Mouse (Mus musculus) lung, embryonic 16.5 days (tissue): ENCODE results near the gene Eftud2. TPM values are rescaled to one million over a fixed set of nuclear protein-coding genes. Genes with fewer than 3 reads are reported as not detected.

Source experiments
- ATAC-seq: fragments of 200-750 bp; cut with Nextera tagmentation; 2 replicates; pipeline ENCODE4 v1.8.0; 2017; ENCODE audit warnings: low read depth, mild to moderate bottlenecking, moderate library complexity
- H3K27ac ChIP-seq: fragments of 300-500 bp; sonication (generic); 2 replicates; pipeline ENCODE4 v1.5.1; 2014; ENCODE audit warnings: mild to moderate bottlenecking, control low read depth, low read length
- H3K27me3 ChIP-seq: fragments of 300-500 bp; sonication (generic); 2 replicates; pipeline ENCODE4 v1.6.1; 2014; ENCODE audit warnings: low read depth, low read length, mixed read lengths; ENCODE audit not compliant: control insufficient read depth, insufficient read depth
- H3K36me3 ChIP-seq: fragments of 300-500 bp; sonication (generic); 2 replicates; pipeline ENCODE4 v1.6.1; 2014; ENCODE audit warnings: low read length; ENCODE audit not compliant: control insufficient read depth, insufficient read depth
- H3K4me1 ChIP-seq: fragments of 300-500 bp; sonication (generic); replicated peaks from 2 replicates; pipeline ENCODE4 v1.6.1; 2014; ENCODE audit warnings: low read length, mixed read lengths; ENCODE audit not compliant: control insufficient read depth, insufficient read depth
- H3K4me2 ChIP-seq: fragments of 300-500 bp; sonication (generic); 2 replicates; pipeline ENCODE4 v1.6.1; 2014; ENCODE audit warnings: low read depth, low read length, control low read depth
- H3K4me3 ChIP-seq: fragments of 300-500 bp; sonication (generic); 2 replicates; pipeline ENCODE4 v1.5.1; 2014; ENCODE audit warnings: mild to moderate bottlenecking, low read length, control low read depth
- H3K9ac ChIP-seq: fragments of 300-500 bp; sonication (generic); 2 replicates; pipeline ENCODE4 v1.6.1; 2014; ENCODE audit warnings: low read length, control low read depth
- H3K9me3 ChIP-seq: fragments of 300-500 bp; sonication (generic); 2 replicates; pipeline ENCODE4 v1.6.1; 2016; ENCODE audit warnings: low read length; ENCODE audit not compliant: control insufficient read depth
- WGBS: fragments of 180-500 bp; shearing (Covaris S2); extraction: QIAGEN DNeasy Blood & Tissue Kit; methylation state at CpG from one replicate; pipeline ENCODE4 v1.1.7; 2014; 5-methylcytosine and 5-hydroxymethylcytosine counted together
- polyA plus RNA-seq: library from polyadenylated mRNA; unstranded; fragments of >200 nt; fragmentation: Nextera tagmentation; extraction: Ambion mirVana; gene quantifications from 2 replicates; pipeline ENCODE4 v1.2.1, GENCODE M21; 2015

The Eftud2 gene
- 174 and 183 TPM in 2 replicates for polyA plus RNA-seq

DNA sequence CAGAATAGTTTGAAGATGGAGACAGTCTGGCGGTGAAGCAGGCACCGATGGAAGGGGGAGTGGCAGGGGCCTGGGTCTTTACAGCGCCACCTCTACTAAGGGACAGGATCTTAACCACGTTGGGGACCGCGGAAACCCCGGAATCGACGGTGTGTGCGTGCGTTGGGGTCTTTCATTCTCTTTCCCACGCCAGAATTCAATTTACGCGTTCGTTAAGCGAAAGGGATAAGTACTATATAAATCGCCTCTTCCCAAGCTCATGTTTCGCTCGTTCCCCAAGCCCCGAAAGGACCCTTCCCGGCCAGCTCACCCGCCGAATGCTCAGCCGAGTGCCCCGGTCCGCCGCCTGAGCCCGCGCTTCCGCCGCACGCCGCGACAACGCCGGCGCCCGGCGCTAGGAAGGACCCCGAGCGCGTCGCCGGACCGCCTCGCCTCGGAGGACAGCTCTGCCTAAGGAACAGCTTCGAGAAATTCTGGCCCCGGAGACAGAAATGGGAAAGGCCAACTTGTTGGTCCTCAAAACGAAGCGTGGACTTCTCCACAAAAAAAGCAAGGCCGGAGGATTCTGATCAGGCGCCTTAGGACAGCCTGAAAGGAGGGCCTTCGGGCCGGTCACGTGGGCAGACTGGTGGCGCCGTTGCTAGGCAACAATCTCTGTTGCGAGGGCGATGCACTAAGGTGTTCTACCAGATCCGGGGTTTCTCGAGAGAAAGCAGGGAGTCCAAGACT is at the start of gene Eftud2, which contains the start of gene Ccdc103:
Gene Eftud2, minus strand, starts transcription at position 401 of the 729 bp plus-strand sequence.
Gene Ccdc103, plus strand, starts transcription at position 620 of the 729 bp plus-strand sequence.
- peak; percentile 93 for ATAC-seq

DNA sequence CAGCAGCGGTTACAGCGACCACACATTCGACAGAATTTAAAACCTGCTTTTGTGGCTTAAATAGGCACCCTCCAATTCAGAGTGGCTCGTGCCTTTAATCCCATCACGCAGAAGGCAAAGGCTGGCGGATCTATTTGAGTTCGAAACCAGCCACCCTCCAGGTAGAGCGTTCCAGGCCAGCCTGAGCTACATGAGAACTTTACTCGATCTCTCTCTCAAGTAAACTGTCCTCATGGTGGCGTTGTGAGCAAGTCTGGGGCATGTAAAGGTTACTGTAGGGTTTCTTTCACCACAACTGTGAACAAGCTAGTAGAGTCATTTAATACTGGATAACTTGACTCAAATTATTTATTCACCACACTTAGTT is 44.5 kb upstream of the Eftud2 start:
- Histone ChIP-seq H3K4me2 (peak overlapping the region; percentile 76), H3K36me3 (no peaks in the 10 kb centered on the region), H3K4me3 (peak overlapping the region; percentile 72), H3K9me3 (no peaks in the 10 kb centered on the region), H3K27ac (peak overlapping the region; percentile 98), H3K4me1 (peaks cover 20% of the 10 kb centered on the region), H3K27me3 (no peaks in the 10 kb centered on the region), H3K9ac (peak overlapping the region; percentile 73)
- peak; percentile 56 for ATAC-seq
- 2% methylated on average over 10 of the region's 10 CpGs for WGBS

More for the DNA sequence above, at the start of gene Eftud2, which contains the start of gene Ccdc103:
- Histone ChIP-seq H3K4me2 (peak within 1 kb of the TSS; percentile 69), H3K27me3 (no peaks in the 10 kb centered on the region; the same call in 1 of the 2 replicates), H3K36me3 (peaks cover 10% of the 10 kb centered on the region), H3K9ac (peak within 1 kb of the TSS; percentile 87), H3K27ac (peak within 1 kb of the TSS; percentile 76), H3K4me3 (peak within 1 kb of the TSS; percentile 90), H3K4me1 (peaks cover 16% of the 10 kb centered on the region), H3K9me3 (no peaks in the 10 kb centered on the region)
- WGBS = under 1% methylated on average over 60 of the region's 62 CpGs

DNA sequence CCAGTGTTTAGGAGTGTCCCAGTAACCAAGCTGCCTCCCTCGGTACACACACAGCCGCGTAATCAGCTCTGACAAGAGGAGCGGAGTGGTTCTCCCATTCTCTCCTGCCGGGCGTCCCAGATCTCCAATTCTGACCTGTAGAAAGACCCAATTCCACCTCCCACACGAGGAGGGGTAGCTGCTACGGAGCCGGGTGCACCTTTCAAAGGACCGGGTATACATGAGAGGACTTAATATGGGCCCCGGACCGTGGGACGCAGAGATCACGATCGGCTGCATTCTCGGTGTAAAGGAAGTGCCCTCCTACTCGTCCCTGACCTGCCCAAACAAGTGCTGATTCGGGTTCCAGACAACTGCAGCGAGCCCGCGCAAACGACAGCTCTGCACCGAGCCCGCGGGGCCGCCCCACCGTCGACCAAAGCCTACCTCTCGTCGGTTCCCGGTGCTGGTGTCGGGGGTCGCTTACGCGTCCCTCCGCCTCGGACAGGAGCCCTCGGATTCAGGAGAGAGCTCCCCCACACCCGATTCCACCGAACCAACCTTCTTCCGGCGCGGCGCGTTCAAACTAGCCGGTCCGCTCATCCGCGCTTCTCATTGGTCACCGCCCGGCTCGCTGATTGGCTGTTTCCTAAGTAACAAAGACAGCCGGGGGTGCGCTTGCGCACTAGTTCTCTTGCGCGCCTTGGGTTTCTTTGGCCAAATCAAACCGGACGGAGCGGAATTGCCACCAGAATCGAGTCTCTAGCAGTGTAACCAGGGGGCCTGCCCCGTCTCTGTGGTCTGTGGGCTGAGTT is 44.0 kb upstream of the Eftud2 start, which contains the start of gene Kif18b:
Gene Kif18b, minus strand, starts transcription at position 568 of the 794 bp plus-strand sequence.
- peak within 1 kb of the TSS; percentile 76 for H3K4me2 ChIP-seq
- WGBS = under 1% methylated on average over 62 of the region's 62 CpGs
- peak within 1 kb of the TSS; percentile 98 for H3K27ac ChIP-seq
- peak; percentile 98 for ATAC-seq
- no peaks in the 10 kb centered on the region for H3K27me3 ChIP-seq
- H3K9me3 ChIP-seq = no peaks in the 10 kb centered on the region
- peak within 1 kb of the TSS; percentile 81 for H3K9ac ChIP-seq
- peaks cover 20% of the 10 kb centered on the region for H3K4me1 ChIP-seq
- H3K4me3 ChIP-seq = peak within 1 kb of the TSS; percentile 72
- H3K36me3 ChIP-seq = no peaks in the 10 kb centered on the region

DNA sequence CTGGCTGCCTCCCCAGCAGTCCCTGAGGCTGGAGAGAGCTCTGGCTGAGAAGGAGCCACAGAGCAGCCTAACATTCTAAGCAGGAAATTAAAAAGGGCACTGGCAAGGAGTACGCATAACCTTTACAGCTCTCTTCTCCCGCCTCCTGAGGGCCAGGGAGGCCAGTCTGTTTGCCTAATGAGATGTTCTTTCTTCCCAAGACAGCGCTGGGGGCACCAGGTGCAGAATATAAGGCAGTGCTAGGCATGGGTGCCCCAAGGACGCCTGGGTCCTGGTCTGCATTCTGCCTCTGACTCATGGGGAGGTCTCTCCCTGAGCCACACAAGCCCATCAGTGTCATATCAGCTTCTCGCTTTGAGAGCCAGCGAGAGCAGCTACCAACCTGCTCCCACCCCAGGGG is 40.7 kb upstream of the Eftud2 start:
- H3K36me3 ChIP-seq = no peaks in the 10 kb centered on the region
- no peaks in the 10 kb centered on the region for H3K27me3 ChIP-seq
- no peak overlapping the region for H3K4me3 ChIP-seq
- no peak overlapping the region for H3K9ac ChIP-seq
- H3K4me2 ChIP-seq = no peak overlapping the region
- WGBS = 65% methylated on average over 6 of the region's 6 CpGs
- no peak overlapping the region for H3K27ac ChIP-seq
- no peaks in the 10 kb centered on the region for H3K9me3 ChIP-seq
- no peak for ATAC-seq
- H3K4me1 ChIP-seq = peaks cover 20% of the 10 kb centered on the region

DNA sequence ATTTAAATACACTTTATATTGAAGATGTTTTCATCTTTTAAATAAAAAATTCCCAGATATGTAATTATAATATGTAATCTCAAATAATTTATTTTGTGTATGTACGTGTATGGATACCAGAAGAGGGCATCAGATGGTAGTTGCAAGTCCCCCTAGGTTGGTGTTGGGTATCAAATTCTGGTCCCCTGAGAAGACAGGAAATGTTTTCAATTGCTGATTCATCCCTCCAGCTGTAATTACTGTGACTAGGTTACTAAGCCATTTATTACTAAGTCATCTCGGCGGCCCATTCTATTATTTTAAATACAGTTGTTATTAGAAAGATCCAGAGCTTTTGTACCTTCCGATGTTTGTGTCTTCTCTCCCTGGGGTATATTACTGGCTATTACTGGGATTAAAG is 37.3 kb upstream of the Eftud2 start:
- no peak overlapping the region for H3K4me2 ChIP-seq
- no peak overlapping the region for H3K9ac ChIP-seq
- WGBS = 87% methylated on average over 4 of the region's 4 CpGs
- no peaks in the 10 kb centered on the region for H3K27me3 ChIP-seq
- H3K4me1 ChIP-seq = peaks cover 7% of the 10 kb centered on the region; the same call in 1 of the 2 replicates
- H3K27ac ChIP-seq = no peak overlapping the region
- peaks cover 21% of the 10 kb centered on the region for H3K36me3 ChIP-seq
- no peak for ATAC-seq
- no peak overlapping the region for H3K4me3 ChIP-seq
- H3K9me3 ChIP-seq = no peaks in the 10 kb centered on the region

DNA sequence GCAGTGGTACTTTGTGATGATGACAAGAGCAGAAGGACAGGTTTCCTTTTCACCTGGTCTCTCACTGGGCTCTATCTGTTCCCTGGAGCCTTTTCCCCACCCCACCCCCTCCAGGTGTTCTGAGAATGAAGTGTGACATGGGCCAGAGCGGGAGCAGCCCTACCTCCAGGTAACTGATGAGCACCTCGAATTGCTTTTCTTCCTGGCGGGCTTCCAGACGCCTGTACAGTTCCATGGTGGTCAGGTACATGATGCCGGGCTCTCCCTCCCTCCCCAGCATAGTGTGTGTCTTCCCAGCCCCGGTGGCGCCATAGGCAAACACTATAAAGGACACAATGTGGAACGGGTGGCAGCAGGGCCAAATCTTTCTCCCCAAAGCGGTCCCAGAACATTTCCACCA is 34.6 kb upstream of the Eftud2 start:
- Histone ChIP-seq H3K9ac (no peak overlapping the region), H3K4me1 (no peaks in the 10 kb centered on the region), H3K27ac (no peak overlapping the region), H3K27me3 (no peaks in the 10 kb centered on the region), H3K4me2 (no peak overlapping the region), H3K36me3 (peaks cover 31% of the 10 kb centered on the region), H3K9me3 (no peaks in the 10 kb centered on the region), H3K4me3 (no peak overlapping the region)
- 84% methylated on average over 9 of the region's 9 CpGs for WGBS
- ATAC-seq = no peak

DNA sequence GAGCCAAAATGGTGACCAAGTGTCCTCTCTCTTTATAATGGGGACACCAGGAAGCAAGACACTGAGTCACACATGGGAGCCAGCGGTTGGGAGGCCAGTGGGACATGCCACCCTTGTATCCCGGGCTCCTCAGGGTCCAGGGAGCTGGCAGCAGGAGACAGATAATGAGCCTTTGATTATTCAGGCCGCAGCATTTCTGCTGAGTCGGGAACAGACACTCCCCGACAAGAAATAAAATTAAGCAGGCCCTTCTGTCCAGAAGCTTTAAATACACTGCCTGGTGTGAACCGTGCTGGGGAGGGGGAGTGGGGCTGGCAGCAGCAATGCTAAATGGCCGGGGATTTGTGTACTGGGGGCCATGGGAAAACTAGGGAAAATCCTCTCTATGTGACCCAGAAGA is 30.6 kb upstream of the Eftud2 start:
- Histone ChIP-seq H3K4me1 (no peaks in the 10 kb centered on the region), H3K27me3 (no peaks in the 10 kb centered on the region), H3K4me2 (no peak overlapping the region), H3K36me3 (peaks cover 54% of the 10 kb centered on the region), H3K27ac (no peak overlapping the region), H3K4me3 (no peak overlapping the region), H3K9ac (no peak overlapping the region), H3K9me3 (no peaks in the 10 kb centered on the region)
- ATAC-seq = no peak
- 81% methylated on average over 7 of the region's 7 CpGs for whole genome bisulfite sequencing

DNA sequence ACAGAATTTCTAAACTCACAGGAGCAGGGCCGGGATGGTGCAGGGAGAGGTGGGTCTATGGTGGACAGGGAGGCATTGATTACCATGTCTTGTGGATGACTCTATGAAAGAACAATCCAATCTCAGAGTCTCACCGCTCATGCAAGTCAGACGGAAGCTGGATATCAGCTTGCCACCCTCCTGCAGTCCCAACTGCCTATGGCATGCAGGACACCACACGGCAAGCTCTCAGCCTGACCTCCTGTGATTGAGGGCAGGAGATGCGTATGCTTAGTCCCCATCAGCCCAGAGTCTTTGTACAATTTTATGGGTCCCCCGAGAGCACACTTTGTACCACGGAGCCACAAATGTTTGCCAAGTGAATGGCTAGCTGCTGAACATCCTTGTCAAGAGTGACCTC is 22.9 kb upstream of the Eftud2 start:
- Histone ChIP-seq H3K9ac (no peak overlapping the region), H3K9me3 (no peaks in the 10 kb centered on the region), H3K27me3 (no peaks in the 10 kb centered on the region), H3K4me3 (no peak overlapping the region), H3K27ac (no peak overlapping the region), H3K4me2 (no peak overlapping the region), H3K36me3 (peaks cover 17% of the 10 kb centered on the region), H3K4me1 (0 out of 2 replicates have a peak, but pooled peaks cover 2% of the 10 kb centered on the region)
- WGBS = 74% methylated on average over 7 of the region's 7 CpGs
- no peak for ATAC-seq

DNA sequence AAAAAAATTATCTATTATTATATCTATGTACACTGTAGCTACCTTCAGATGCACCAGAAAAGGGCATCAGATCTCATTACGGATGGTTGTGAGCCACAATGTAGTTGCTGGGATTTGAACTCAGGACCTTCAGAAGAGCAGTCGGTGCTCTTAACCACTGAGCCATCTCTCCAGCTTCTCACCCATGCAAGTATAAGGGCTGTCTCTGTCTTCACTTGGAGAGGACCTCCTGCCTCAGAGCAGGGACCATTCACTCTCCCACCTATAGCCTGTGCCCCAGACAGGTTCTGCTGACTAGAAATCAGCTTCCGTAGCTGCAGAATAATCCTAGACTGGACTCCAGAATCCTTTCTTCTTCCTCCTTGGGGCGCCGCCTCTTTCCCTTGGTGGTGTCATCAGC is 21.3 kb upstream of the Eftud2 start:
- Histone ChIP-seq H3K4me1 (0 out of 2 replicates have a peak, but pooled peaks cover 2% of the 10 kb centered on the region), H3K9ac (no peak overlapping the region), H3K9me3 (no peaks in the 10 kb centered on the region), H3K36me3 (peaks cover 6% of the 10 kb centered on the region), H3K4me2 (no peak overlapping the region), H3K4me3 (no peak overlapping the region), H3K27me3 (no peaks in the 10 kb centered on the region), H3K27ac (no peak overlapping the region)
- WGBS = 67% methylated on average over 5 of the region's 5 CpGs
- ATAC-seq = no peak
